Mouse (Mus musculus) midbrain, embryonic 12.5 days (tissue): ENCODE measurements at regions not wholly inside any gene's neighbourhood (a gene's known extent, or its start where the extent isn't known, plus 50 kb on each side); places are given as distances from the start of the nearest gene placed in this dataset.
"Not testable (repeated sequence)": the region's sequence is repeated elsewhere in the genome, so short reads cannot be mapped to it uniquely, and the experiment has no call there.

Source experiments
- ATAC-seq: fragments of 200-750 bp; cut with Nextera tagmentation; 2 replicates; pipeline ENCODE4 v1.8.0; 2017; ENCODE audit warnings: low read depth, moderate TSS enrichment, moderate library complexity; ENCODE audit not compliant: low FRiP score
- H3K27ac ChIP-seq: fragments of 300-500 bp; sonication (generic); replicated peaks from 2 replicates; pipeline ENCODE4 v1.5.1; 2016; ENCODE audit warnings: mild to moderate bottlenecking
- H3K27me3 ChIP-seq: fragments of 300-500 bp; sonication (generic); 2 replicates; pipeline ENCODE4 v1.6.1; 2016; ENCODE audit warnings: mild to moderate bottlenecking
- H3K36me3 ChIP-seq: fragments of 300-500 bp; sonication (generic); 2 replicates; pipeline ENCODE4 v1.6.1; 2016
- H3K4me1 ChIP-seq: fragments of 300-500 bp; sonication (generic); 2 replicates; pipeline ENCODE4 v1.6.1; 2016
- H3K4me2 ChIP-seq: fragments of 300-500 bp; sonication (generic); replicated peaks from 2 replicates; pipeline ENCODE4 v1.6.1; 2016; ENCODE audit warnings: mild to moderate bottlenecking, moderate library complexity
- H3K4me3 ChIP-seq: fragments of 300-500 bp; sonication (generic); 2 replicates; pipeline ENCODE4 v1.5.1; 2016; ENCODE audit warnings: mild to moderate bottlenecking
- H3K9ac ChIP-seq: fragments of 300-500 bp; sonication (generic); replicated peaks from 2 replicates; pipeline ENCODE4 v1.6.1; 2016; ENCODE audit warnings: mild to moderate bottlenecking, moderate library complexity
- H3K9me3 ChIP-seq: fragments of 300-500 bp; sonication (generic); 2 replicates; pipeline ENCODE4 v1.6.1; 2016; ENCODE audit warnings: mild to moderate bottlenecking
- WGBS: fragments of 180-500 bp; shearing (Covaris S2); methylation state at CpG from one replicate; pipeline ENCODE4 v1.1.7; 2016; 5-methylcytosine and 5-hydroxymethylcytosine counted together

- H3K27me3 ChIP-seq: no peaks in the 10 kb centered on the region
- no peaks in the 10 kb centered on the region for H3K36me3 ChIP-seq
- no peak overlapping the region for H3K4me3 ChIP-seq
- no peak overlapping the region for H3K27ac ChIP-seq
- no peak overlapping the region for H3K4me2 ChIP-seq
- 84% methylated on average over 7 of the region's 7 CpGs for WGBS
- no peaks in the 10 kb centered on the region for H3K9me3 ChIP-seq
- no peak for ATAC-seq
- no peak overlapping the region for H3K9ac ChIP-seq
- no peaks in the 10 kb centered on the region for H3K4me1 ChIP-seq
These were observed 154.9 kb downstream of the Car2 start for GRCm38 (mm10) chr3:15040866-15041528.

DNA sequence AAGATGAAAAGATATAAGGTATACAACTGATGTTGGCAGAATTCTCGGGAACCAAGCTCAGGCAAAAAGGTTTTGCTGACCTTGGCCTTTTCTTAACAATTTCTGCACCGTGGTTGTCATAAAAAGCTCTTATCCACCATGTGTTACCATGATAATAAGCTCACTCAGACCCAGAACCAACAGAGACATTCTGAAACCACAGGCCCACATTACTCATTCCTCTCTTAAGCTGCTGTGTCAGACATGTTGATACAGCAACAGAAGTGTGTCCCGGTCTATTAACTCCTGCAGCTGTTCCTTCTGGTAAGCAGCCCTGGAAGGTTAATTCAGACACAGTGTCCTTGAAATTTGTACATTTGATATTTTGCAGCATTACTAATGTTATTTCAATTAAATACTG, 167.9 kb downstream of the Car2 start:
- H3K27me3 ChIP-seq: no peaks in the 10 kb centered on the region
- H3K36me3 ChIP-seq: no peaks in the 10 kb centered on the region
- no peak overlapping the region for H3K27ac ChIP-seq
- ATAC-seq: no peak
- 0 out of 2 replicates have a peak, but pooled peaks cover 6% of the 10 kb centered on the region for H3K9me3 ChIP-seq
- 69% methylated on average over 3 of the region's 3 CpGs for WGBS
- no peak overlapping the region for H3K9ac ChIP-seq
- no peak overlapping the region for H3K4me2 ChIP-seq
- H3K4me1 ChIP-seq: no peaks in the 10 kb centered on the region
- no peak overlapping the region for H3K4me3 ChIP-seq

DNA sequence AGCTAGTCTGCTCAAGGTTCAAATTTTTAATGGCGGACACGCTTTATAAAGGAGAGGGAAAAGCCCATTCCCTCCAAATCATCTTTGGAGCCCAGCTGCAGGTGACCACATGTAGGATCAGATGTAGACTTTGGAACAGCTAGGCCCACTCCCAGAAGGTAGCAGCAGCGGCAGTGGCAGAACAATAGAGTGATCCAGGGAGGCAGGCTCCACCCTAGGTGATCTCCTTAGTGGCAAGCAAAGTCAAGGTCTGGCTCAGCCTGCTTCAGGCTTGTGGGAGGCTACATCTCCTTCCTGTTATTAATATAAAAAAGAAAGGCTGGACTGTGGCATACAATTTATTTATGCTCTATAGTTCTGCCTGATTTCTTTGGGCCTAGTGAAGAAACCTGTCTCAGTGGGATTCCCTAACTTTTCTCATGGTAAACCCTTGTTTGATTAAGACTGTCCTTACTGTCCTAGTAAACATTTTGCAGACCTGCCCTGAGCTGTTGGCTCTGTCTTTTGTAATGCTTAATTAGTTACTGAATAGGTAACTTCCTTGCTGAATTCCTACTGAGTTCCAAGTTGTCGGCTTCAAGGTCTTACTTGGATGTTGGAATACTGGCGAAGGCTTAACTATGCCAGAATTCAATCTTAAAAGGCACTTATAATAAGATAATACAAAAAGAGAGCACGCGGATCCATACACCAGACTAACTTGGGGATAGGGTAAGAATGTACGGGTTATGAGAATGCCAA, 169.6 kb downstream of the Car2 start:
- H3K9ac ChIP-seq, H3K4me1 ChIP-seq, H3K4me2 ChIP-seq, H3K9me3 ChIP-seq, H3K27me3 ChIP-seq, H3K36me3 ChIP-seq, H3K4me3 ChIP-seq, ATAC-seq, H3K27ac ChIP-seq: not testable (repeated sequence)
- 90% methylated on average over 8 of the region's 8 CpGs for WGBS

DNA sequence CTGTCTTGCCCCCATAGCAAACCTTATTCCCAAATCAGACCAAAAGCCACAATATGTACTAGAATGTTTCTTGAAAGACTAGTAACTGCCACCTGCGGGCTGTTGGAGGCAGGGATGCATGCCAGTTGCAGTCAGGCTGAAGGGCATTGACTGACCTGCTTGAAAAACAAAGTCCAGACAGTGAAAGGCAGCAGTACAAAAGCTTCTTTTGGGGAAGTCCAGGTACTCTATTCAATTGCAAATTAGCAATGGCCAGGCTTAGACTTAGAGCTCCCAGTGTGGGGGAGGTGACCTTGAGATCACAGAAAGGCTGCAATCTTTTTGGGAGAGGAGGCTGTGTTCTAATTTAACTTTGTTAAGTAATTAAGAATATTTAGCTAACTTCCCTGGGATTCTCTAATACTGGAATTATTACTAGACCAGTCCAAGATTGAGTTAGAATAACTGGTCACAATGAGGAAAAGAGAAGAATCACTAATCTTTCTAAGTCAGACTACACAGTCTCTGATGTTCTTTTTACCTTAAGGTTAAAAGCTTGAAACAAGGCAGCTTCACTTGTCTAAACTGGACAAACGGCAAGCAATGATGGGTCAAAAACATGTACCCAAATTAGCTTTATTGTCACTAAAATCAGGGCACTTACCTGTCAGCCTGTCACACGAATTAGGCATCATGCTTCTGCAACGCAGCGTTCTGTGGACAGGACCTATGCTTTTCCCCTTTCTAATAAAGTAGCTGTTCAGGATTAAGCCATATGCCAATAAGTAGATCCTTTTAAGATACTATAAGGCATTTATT, 170.9 kb downstream of the Car2 start:
- H3K27ac ChIP-seq, H3K36me3 ChIP-seq, H3K4me1 ChIP-seq, H3K9ac ChIP-seq, H3K4me2 ChIP-seq, ATAC-seq, H3K27me3 ChIP-seq, H3K4me3 ChIP-seq, H3K9me3 ChIP-seq: not testable (repeated sequence)
- 77% methylated on average over 5 of the region's 5 CpGs for WGBS

- ATAC-seq: no peak
- Histone ChIP-seq H3K4me1 (no peaks in the 10 kb centered on the region), H3K36me3 (no peaks in the 10 kb centered on the region), H3K9ac (no peak overlapping the region), H3K4me3 (no peak overlapping the region), H3K27me3 (no peaks in the 10 kb centered on the region), H3K4me2 (no peak overlapping the region), H3K9me3 (no peaks in the 10 kb centered on the region), H3K27ac (no peak overlapping the region)
- 92% methylated on average over 3 of the region's 3 CpGs for WGBS
These were observed 179.6 kb downstream of the Car2 start for GRCm38 (mm10) chr3:15065681-15066080.

DNA sequence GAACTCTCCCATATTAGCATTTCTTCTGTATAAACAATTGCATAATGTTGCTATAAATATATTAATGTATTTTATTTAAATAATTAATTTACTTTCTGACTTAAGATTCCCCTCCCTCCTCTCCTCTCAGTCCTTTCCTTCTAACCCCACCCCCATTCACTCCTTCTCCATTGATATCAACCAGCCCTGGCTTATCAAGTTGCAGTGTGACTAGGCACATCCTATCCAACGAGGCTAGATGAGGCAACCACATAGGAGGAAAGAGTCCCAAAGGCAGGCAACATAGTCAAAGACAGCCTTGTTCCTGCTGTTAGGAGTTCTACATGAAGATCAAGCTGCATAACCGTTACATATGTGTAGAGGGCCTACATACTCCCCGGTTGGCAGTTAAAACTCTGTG, 182.2 kb downstream of the Car2 start:
- no peak overlapping the region for H3K4me2 ChIP-seq
- WGBS: 82% methylated on average over 3 of the region's 3 CpGs
- no peaks in the 10 kb centered on the region for H3K4me1 ChIP-seq
- H3K9me3 ChIP-seq: no peaks in the 10 kb centered on the region
- no peak overlapping the region for H3K27ac ChIP-seq
- ATAC-seq: no peak
- no peaks in the 10 kb centered on the region for H3K27me3 ChIP-seq
- no peaks in the 10 kb centered on the region for H3K36me3 ChIP-seq
- no peak overlapping the region for H3K4me3 ChIP-seq
- no peak overlapping the region for H3K9ac ChIP-seq

DNA sequence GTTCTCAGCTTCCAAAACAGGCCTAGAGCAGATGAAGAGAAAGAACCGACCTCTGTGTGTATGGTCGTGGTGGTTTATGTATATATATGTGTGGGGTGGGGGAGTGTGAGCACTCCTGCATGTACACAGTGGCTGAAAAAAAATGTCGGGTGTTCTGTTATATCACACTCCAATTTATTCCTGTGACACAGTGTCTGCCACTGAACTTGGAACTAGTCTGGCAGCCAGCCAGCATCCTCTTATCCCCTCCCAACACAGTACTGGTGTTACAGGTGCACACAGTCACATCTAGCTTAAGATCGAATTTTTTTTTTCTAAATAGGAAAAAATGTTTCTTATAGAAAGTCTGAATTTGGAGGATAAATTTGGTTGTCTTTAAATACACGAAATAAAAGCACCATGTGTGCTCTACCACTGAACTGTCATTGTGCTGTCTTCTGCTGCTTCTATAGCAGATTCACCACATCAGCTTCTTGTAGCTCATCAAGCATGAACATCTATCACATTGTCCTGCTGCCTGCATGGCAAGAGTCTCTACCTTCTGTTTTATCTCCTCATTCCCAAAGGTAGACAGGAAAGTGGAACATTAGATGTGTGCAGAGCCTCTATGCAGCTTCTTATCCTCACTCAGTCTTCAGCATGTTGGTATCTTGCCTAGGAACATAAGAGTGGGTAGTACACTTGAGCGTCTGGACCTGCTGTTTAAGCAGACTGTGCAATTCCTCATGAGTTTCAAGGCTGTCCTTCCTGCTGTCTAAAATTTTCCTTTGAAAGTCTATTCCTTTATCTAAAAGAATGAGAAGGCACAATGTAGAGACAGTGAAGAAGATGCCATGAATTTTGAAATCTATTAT, 185.2 kb downstream of the Car2 start:
- no peaks in the 10 kb centered on the region for H3K36me3 ChIP-seq
- ATAC-seq: no peak
- no peaks in the 10 kb centered on the region for H3K27me3 ChIP-seq
- no peak overlapping the region for H3K4me2 ChIP-seq
- no peaks in the 10 kb centered on the region for H3K9me3 ChIP-seq
- no peak overlapping the region for H3K4me3 ChIP-seq
- no peak overlapping the region for H3K27ac ChIP-seq
- no peaks in the 10 kb centered on the region for H3K4me1 ChIP-seq
- no peak overlapping the region for H3K9ac ChIP-seq
- 86% methylated on average over 6 of the region's 6 CpGs for WGBS

- 85% methylated on average over 2 of the region's 2 CpGs for WGBS
- Histone ChIP-seq H3K4me3 (no peak overlapping the region), H3K9me3 (no peaks in the 10 kb centered on the region), H3K36me3 (no peaks in the 10 kb centered on the region), H3K4me1 (no peaks in the 10 kb centered on the region), H3K27me3 (no peaks in the 10 kb centered on the region), H3K27ac (no peak overlapping the region), H3K9ac (no peak overlapping the region), H3K4me2 (no peak overlapping the region)
- ATAC-seq: no peak
These were observed 187.3 kb downstream of the Car2 start for GRCm38 (mm10) chr3:15073405-15073804.

DNA sequence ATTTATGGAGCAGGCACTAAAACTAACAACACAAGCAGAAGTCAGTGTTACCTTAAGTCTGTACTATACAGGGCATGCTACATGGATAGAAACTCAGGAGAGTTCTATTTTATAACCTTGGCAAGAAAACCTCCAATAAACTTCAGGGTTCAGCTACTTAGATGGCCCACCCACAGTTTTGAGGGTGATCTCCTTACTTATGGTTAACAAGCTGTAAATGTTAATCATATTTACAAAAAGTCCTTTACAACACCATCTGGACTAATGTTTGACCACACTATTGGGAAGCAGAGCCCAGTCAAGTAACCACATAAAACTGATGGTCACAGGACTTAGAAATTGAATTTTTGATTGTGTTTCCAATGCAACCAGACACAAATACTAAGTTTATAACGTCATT, 187.8 kb downstream of the Car2 start:
- Histone ChIP-seq H3K27ac (no peak overlapping the region), H3K36me3 (no peaks in the 10 kb centered on the region), H3K9ac (no peak overlapping the region), H3K4me1 (no peaks in the 10 kb centered on the region), H3K4me3 (no peak overlapping the region), H3K9me3 (no peaks in the 10 kb centered on the region), H3K4me2 (no peak overlapping the region), H3K27me3 (no peaks in the 10 kb centered on the region)
- ATAC-seq: no peak
- WGBS: 64% methylated on average over 1 of the region's 1 CpGs

DNA sequence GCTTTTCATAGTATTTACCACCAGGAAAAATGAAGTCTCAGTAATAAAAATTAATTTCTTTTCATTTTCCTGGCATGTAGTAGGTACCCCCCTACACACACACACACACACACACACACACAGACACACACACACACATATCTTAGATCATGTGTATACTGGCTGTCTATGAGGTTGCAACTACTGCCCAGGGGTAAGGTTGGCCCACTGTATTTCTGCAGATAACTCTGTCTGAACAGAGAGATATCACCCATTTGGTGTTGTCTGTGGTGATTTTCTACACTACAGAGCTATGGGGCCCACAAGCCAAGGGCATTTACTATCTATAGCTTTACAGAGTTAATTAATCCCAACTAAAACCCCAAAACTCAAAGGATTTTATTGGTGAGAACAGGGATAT, 188.9 kb downstream of the Car2 start:
- Histone ChIP-seq H3K9ac (no peak overlapping the region), H3K36me3 (no peaks in the 10 kb centered on the region), H3K27ac (no peak overlapping the region), H3K9me3 (no peaks in the 10 kb centered on the region), H3K4me2 (no peak overlapping the region), H3K27me3 (no peaks in the 10 kb centered on the region), H3K4me1 (no peaks in the 10 kb centered on the region), H3K4me3 (no peak overlapping the region)
- no peak for ATAC-seq

DNA sequence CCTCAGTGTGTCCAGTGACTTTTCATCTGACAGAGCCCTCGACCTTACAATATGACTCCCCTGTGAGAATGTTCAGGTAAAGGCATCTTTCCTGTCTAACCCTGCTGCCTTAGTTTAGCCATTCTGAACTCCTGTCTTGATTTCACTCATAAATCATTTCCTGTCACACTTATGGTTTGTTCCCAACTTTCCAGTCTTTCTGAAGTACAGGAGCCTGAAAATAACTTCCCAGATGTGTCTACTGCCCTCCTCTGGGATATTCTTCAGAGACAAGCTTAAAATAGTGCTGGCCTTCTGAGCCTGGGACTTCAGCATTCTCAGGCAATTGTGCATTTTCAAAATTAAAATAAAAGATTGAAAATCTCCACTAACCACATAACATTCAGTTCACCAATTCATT, 204.1 kb downstream of the Car2 start:
- H3K36me3 ChIP-seq: no peaks in the 10 kb centered on the region
- H3K4me1 ChIP-seq: no peaks in the 10 kb centered on the region
- no peak overlapping the region for H3K4me3 ChIP-seq
- no peaks in the 10 kb centered on the region for H3K9me3 ChIP-seq
- H3K9ac ChIP-seq: no peak overlapping the region
- WGBS: 76% methylated on average over 1 of the region's 1 CpGs
- no peak for ATAC-seq
- H3K27ac ChIP-seq: no peak overlapping the region
- no peak overlapping the region for H3K4me2 ChIP-seq
- H3K27me3 ChIP-seq: no peaks in the 10 kb centered on the region
